Mouse (Mus musculus) forebrain, embryonic 15.5 days (tissue): ENCODE results near the gene Olfr1148. TPM values are rescaled to one million over a fixed set of nuclear protein-coding genes. Genes with fewer than 3 reads are reported as not detected.

ENCODE experiments used
- ATAC-seq: fragments of 200-750 bp; cut with Nextera tagmentation; replicated peaks from 2 replicates; pipeline ENCODE4 v1.8.0; 2017; ENCODE audit warnings: mild to moderate bottlenecking, moderate TSS enrichment, moderate library complexity
- H3K27ac ChIP-seq: fragments of 300-500 bp; sonication (generic); replicated peaks from 2 replicates; pipeline ENCODE4 v1.5.1; 2015; ENCODE audit warnings: mild to moderate bottlenecking, inconsistent platforms
- H3K27me3 ChIP-seq: fragments of 300-500 bp; sonication (generic); 2 replicates; pipeline ENCODE4 v1.6.1; 2015; ENCODE audit warnings: inconsistent platforms
- H3K36me3 ChIP-seq: fragments of 300-500 bp; sonication (generic); 2 replicates; pipeline ENCODE4 v1.6.1; 2015; ENCODE audit warnings: mild to moderate bottlenecking, inconsistent platforms
- H3K4me1 ChIP-seq: fragments of 300-500 bp; sonication (generic); 2 replicates; pipeline ENCODE4 v1.6.1; 2015; ENCODE audit warnings: inconsistent platforms
- H3K4me2 ChIP-seq: fragments of 300-500 bp; sonication (generic); replicated peaks from 2 replicates; pipeline ENCODE4 v1.6.1; 2015; ENCODE audit warnings: mild to moderate bottlenecking, inconsistent platforms
- H3K4me3 ChIP-seq: fragments of 300-500 bp; sonication (generic); 2 replicates; pipeline ENCODE4 v1.5.1; 2015; ENCODE audit warnings: mild to moderate bottlenecking, inconsistent platforms
- H3K9ac ChIP-seq: fragments of 300-500 bp; sonication (generic); replicated peaks from 2 replicates; pipeline ENCODE4 v1.6.1; 2015; ENCODE audit warnings: mild to moderate bottlenecking, inconsistent platforms
- H3K9me3 ChIP-seq: fragments of 300-500 bp; sonication (generic); 2 replicates; pipeline ENCODE4 v1.6.1; 2016; ENCODE audit warnings: inconsistent platforms
- WGBS: fragments of 180-500 bp; shearing (Covaris S2); methylation state at CpG from one replicate; pipeline ENCODE4 v1.1.7; 2015; ENCODE audit warnings: mixed read lengths; 5-methylcytosine and 5-hydroxymethylcytosine counted together
- polyA plus RNA-seq: library from polyadenylated mRNA; unstranded; fragments of >200 nt; fragmentation: Nextera tagmentation; extraction: Ambion mirVana; gene quantifications from 2 replicates; pipeline ENCODE4 v1.2.1, GENCODE M21; 2015

Gene Olfr1148
- not detected in 2 replicates for polyA plus RNA-seq

DNA sequence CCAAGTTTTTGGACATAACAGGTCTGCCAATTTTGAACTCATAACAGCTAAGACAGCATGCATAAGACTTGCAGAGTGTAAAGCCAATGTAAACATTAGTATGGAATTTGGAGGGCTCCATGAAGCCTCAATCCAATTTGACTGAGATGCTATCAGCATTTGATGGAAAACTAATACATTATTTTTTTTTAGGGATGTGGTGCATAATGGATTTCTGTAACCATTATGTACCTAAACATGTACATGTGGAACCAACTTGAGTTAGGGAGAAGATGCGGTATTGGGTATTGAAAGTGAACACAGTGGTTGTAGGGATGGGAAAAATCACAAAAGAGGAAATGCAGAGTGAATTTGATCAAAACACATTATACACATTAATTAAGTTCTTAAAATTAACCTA, at the start of gene Olfr1148:
Gene Olfr1148 (plus strand): TSS at position 301 of the 400 bp plus-strand sequence.
- Histone ChIP-seq H3K36me3 (no peaks in the 10 kb centered on the region), H3K4me3 (no peak within 1 kb of the TSS), H3K9me3 (no peaks in the 10 kb centered on the region), H3K27ac (no peak within 1 kb of the TSS), H3K4me1 (no peaks in the 10 kb centered on the region), H3K27me3 (no peaks in the 10 kb centered on the region), H3K9ac (no peak within 1 kb of the TSS), H3K4me2 (no peak within 1 kb of the TSS)
- no peak for ATAC-seq
- 91% methylated on average over 1 of the region's 1 CpGs for WGBS

DNA sequence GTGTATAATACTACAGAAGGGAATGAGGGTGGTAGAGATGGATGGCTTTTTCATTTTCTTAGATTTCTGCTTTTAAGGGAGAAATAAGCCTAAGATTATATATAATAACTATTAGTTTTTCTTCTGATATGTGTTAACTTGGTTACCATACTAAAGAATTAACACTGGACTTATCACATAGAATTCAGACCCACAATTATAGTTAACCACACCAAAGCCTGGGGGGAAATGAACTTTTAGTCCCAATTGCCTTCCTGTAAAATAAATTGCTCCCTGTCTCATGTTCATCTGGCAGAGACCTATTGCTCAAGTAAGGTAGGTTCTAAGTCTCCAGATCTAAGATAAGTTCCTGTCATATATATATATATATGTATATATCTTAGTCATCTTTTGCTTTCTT, 30.0 kb upstream of the Olfr1148 start, which contains the start of gene Olfr1143:
Gene Olfr1143 (plus strand): TSS at position 301 of the 400 bp plus-strand sequence.
- Histone ChIP-seq H3K4me2 (no peak within 1 kb of the TSS), H3K27ac (no peak within 1 kb of the TSS), H3K9me3 (no peaks in the 10 kb centered on the region), H3K4me3 (no peak within 1 kb of the TSS), H3K9ac (no peak within 1 kb of the TSS), H3K36me3 (no peaks in the 10 kb centered on the region), H3K27me3 (no peaks in the 10 kb centered on the region), H3K4me1 (no peaks in the 10 kb centered on the region)
- no peak for ATAC-seq

DNA sequence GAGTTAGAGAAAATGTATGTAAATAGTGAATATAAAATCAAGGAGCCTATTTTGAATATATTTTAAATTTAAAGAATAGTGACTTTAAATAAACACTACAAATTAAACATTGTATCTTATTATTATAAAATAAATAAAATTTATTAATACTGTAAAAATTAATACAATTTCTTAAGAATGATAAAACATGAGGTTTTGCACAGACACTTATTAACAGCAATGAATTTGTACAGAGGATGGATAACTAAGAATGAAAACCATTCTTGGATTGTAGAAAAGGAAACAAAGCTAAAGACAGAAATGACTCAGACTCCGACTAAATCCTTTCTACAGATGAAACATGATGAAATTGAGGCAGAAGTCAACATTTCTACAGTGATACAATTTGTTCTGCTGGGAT, 20.8 kb upstream of the Olfr1148 start, which contains the start of gene Olfr1145:
Gene Olfr1145 (plus strand): TSS at position 301 of the 400 bp plus-strand sequence.
- H3K9me3 ChIP-seq: no peaks in the 10 kb centered on the region
- ATAC-seq: no peak
- H3K4me1 ChIP-seq: no peaks in the 10 kb centered on the region
- no peaks in the 10 kb centered on the region for H3K36me3 ChIP-seq
- no peak within 1 kb of the TSS for H3K4me2 ChIP-seq
- H3K27me3 ChIP-seq: no peaks in the 10 kb centered on the region
- no peak within 1 kb of the TSS for H3K27ac ChIP-seq
- no peak within 1 kb of the TSS for H3K9ac ChIP-seq
- H3K4me3 ChIP-seq: no peak within 1 kb of the TSS
- WGBS: 72% methylated on average over 1 of the region's 1 CpGs

DNA sequence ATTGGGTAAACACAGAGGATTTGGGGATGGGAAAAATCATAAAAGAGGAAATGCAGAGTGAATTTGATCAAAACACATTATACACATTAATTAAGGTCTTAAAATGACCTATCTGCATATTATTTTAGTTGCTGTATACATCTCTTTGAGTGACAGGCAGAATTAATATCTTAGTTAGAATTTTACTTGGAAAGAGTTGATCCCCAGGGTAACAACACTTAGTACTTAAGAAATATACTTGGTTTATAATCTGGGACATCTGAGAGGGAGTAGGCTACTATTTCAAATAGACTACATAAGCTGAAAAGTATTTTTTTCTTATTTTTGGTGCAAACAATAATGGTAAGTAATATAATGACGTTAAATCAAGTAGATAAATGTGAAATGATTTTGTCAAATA, 13.4 kb downstream of the Olfr1148 start, which contains the start of gene Olfr1150-ps1:
Gene Olfr1150-ps1 (plus strand): TSS at position 301 of the 400 bp plus-strand sequence.
- H3K27me3 ChIP-seq: no peaks in the 10 kb centered on the region
- no peaks in the 10 kb centered on the region for H3K4me1 ChIP-seq
- H3K36me3 ChIP-seq: no peaks in the 10 kb centered on the region
- WGBS: 75% methylated on average over 1 of the region's 1 CpGs
- H3K9ac ChIP-seq: no peak within 1 kb of the TSS
- no peak within 1 kb of the TSS for H3K4me3 ChIP-seq
- no peaks in the 10 kb centered on the region for H3K9me3 ChIP-seq
- no peak within 1 kb of the TSS for H3K4me2 ChIP-seq
- ATAC-seq: no peak
- H3K27ac ChIP-seq: no peak within 1 kb of the TSS

DNA sequence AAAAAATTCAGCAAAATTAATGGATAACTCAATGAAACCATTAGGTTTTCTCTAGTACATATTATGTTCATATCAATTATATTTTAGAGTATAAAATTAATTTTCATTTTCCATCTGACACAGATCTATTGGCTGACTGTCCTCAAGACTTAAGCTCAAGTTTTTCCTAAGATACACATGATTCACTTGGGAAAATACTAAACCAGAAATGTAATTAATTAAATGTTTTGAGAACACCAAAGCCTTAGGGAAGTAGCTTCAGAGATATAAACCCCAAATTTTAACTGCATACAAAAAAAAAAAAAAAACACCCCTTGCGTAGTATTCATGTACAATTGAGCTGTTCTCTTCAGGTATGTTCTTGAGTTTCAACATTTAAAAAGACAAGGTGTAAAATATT, 25.2 kb downstream of the Olfr1148 start, which contains the start of gene Olfr1151:
Gene Olfr1151 (plus strand): TSS at position 301 of the 400 bp plus-strand sequence.
- 86% methylated on average over 1 of the region's 1 CpGs for WGBS
- Histone ChIP-seq H3K27me3 (no peaks in the 10 kb centered on the region), H3K9me3 (no peaks in the 10 kb centered on the region), H3K27ac (no peak within 1 kb of the TSS), H3K4me3 (no peak within 1 kb of the TSS), H3K4me1 (no peaks in the 10 kb centered on the region), H3K36me3 (no peaks in the 10 kb centered on the region), H3K9ac (no peak within 1 kb of the TSS), H3K4me2 (no peak within 1 kb of the TSS)
- ATAC-seq: no peak

DNA sequence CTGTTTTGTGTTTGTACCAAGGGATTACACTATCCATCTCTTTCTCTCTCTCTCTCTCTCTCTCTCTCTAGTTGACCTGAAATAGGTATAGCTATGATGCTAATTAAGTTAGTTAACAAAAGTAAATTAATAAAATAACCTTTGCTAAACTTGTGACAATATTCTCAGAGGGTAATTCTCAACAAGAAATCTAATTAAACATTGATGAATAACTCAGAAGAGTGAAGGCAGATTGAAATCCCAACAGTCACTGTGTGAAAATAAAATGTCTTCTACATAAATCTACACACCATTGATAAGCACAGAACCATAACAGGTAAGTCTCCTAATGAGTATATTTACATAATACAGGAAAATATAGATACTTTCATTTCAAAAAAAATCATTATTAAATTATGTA, 35.9 kb downstream of the Olfr1148 start, which contains the start of gene Olfr1152:
Gene Olfr1152 (plus strand): TSS at position 301 of the 400 bp plus-strand sequence.
- no peaks in the 10 kb centered on the region for H3K9me3 ChIP-seq
- H3K36me3 ChIP-seq: no peaks in the 10 kb centered on the region
- H3K27me3 ChIP-seq: no peaks in the 10 kb centered on the region
- ATAC-seq: no peak
- no peak within 1 kb of the TSS for H3K4me3 ChIP-seq
- H3K27ac ChIP-seq: no peak within 1 kb of the TSS
- no peaks in the 10 kb centered on the region for H3K4me1 ChIP-seq
- H3K9ac ChIP-seq: no peak within 1 kb of the TSS
- no peak within 1 kb of the TSS for H3K4me2 ChIP-seq

Other genes with a start within 250 kb of the Olfr1148 start
- not detected in 2 replicates for gene Olfr1130, start 224.3 kb upstream of the Olfr1148 start, polyA plus RNA-seq
- gene Olfr1131, start 203.4 kb upstream of the Olfr1148 start, polyA plus RNA-seq: not detected in 2 replicates
- not detected in 2 replicates for gene Olfr1132, start 193.0 kb upstream of the Olfr1148 start, polyA plus RNA-seq
- not detected in 2 replicates for gene Olfr1133, start 183.2 kb upstream of the Olfr1148 start, polyA plus RNA-seq
- gene Olfr1134, start 172.1 kb upstream of the Olfr1148 start, polyA plus RNA-seq: not detected in 2 replicates
- not detected in 2 replicates for gene Olfr1135, start 156.9 kb upstream of the Olfr1148 start, polyA plus RNA-seq
- gene Olfr1136, start 136.6 kb upstream of the Olfr1148 start, polyA plus RNA-seq: not detected in 2 replicates
- gene Olfr1137, start 117.4 kb upstream of the Olfr1148 start, polyA plus RNA-seq: not detected in 2 replicates
- not detected in 2 replicates for gene Olfr1138, start 90.6 kb upstream of the Olfr1148 start, polyA plus RNA-seq
- not detected in 2 replicates for gene Olfr1140, start 86.8 kb upstream of the Olfr1148 start, polyA plus RNA-seq
- gene Olfr1141, start 76.5 kb upstream of the Olfr1148 start, polyA plus RNA-seq: not detected in 2 replicates
- gene Olfr152, start 51.0 kb upstream of the Olfr1148 start, polyA plus RNA-seq: not detected in 2 replicates
- gene Olfr1143, start 29.9 kb upstream of the Olfr1148 start, polyA plus RNA-seq: not detected in 2 replicates
- not detected in 2 replicates for gene Olfr1145, start 20.7 kb upstream of the Olfr1148 start, polyA plus RNA-seq
- gene Olfr1150-ps1, start 13.5 kb downstream of the Olfr1148 start, polyA plus RNA-seq: not detected in 2 replicates
- gene Olfr1151, start 25.3 kb downstream of the Olfr1148 start, polyA plus RNA-seq: not detected in 2 replicates
- not detected in 2 replicates for gene Olfr1152, start 36.0 kb downstream of the Olfr1148 start, polyA plus RNA-seq
- gene Olfr1153, start 64.4 kb downstream of the Olfr1148 start, polyA plus RNA-seq: not detected in 2 replicates
- not detected in 2 replicates for gene Olfr1154, start 74.6 kb downstream of the Olfr1148 start, polyA plus RNA-seq
- gene Olfr1155, start 114.6 kb downstream of the Olfr1148 start, polyA plus RNA-seq: not detected in 2 replicates
- gene Olfr1156, start 122.6 kb downstream of the Olfr1148 start, polyA plus RNA-seq: not detected in 2 replicates
- not detected in 2 replicates for gene Olfr1157, start 137.8 kb downstream of the Olfr1148 start, polyA plus RNA-seq
- gene Olfr74, start 144.1 kb downstream of the Olfr1148 start, polyA plus RNA-seq: not detected in 2 replicates
- not detected in 2 replicates for gene Olfr1158, start 159.6 kb downstream of the Olfr1148 start, polyA plus RNA-seq
- gene Olfr1160, start 177.7 kb downstream of the Olfr1148 start, polyA plus RNA-seq: not detected in 2 replicates
- gene Olfr1161, start 192.2 kb downstream of the Olfr1148 start, polyA plus RNA-seq: not detected in 2 replicates
- not detected in 2 replicates for gene Olfr73, start 207.2 kb downstream of the Olfr1148 start, polyA plus RNA-seq
- not detected in 2 replicates for gene Olfr1162, start 220.6 kb downstream of the Olfr1148 start, polyA plus RNA-seq
- not detected in 2 replicates for gene Olfr1163, start 241.3 kb downstream of the Olfr1148 start, polyA plus RNA-seq